In the genomic region with DNA sequence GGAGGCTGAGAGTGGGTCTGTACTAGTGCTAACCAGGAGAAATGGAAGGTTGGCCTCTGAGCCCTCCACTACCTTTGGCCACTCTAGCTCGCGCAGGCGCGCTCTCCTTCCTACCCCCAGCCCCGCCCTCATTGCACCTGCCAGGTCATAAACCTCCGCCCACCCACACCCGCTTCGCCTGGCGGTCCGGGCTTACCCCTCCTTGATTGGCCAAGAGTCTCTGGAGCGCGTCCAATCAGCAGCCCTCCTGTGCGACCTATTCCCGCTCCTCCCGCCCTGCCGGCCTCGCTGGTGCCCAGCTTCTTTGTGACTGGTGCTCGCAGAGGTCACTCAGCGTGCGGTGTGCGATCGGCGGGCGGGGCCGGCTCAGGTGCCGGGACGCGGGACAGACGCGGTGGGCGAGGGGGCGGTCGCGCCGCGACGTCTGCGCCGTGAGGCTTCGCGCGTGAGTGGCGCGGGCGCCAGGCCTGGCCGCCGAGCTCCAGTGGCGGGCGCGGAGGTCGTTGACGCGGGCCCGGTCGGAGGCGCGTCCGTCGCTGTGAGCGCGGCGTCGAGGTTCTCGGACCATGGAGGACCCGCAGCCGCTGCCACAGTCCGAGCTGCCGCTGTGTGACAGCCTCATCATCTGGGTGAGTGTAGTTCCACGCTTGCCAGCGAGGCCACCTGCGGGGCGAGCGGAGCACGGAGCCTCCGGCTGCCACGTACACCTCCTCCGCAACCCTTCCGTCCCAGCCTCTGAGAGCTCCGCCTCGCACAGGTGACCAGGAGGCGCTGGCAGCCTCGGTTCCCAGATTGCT, we compare ENCODE assay signal across 8 mouse cellular contexts. TPM values are rescaled to one million over a fixed set of nuclear protein-coding genes. Genes with fewer than 3 reads are reported as not detected.
DNase-seq lines count a peak whose midpoint lies in the region; ATAC-seq and TF ChIP-seq lines count a peak whose summit lies in the region.

A gene (plus strand): TSS at position 313 of the 797 bp plus-strand sequence.

- DNase-seq in ZHBTc4 (ENCODE audit: low read depth, low spot score): peak; percentile 97
- DNase-seq in gastrocnemius, adult 18-20 months (ENCODE audit: low spot score): peak; percentile 94
- peak; percentile 94 for DNase-seq in hindbrain, embryonic 14.5 days (ENCODE audit: low spot score)
- DNase-seq in layer of hippocampus, postnatal 14 days (ENCODE audit: low spot score in 2 of 2): peak; percentile 85 to 91
- peak; percentile 97 for DNase-seq in lung, postnatal 0 days (ENCODE audit: low spot score)
- peak; percentile 53 for DNase-seq in ovary, postnatal 10 days (ENCODE audit: low spot score)
- DNase-seq in thymus, adult 2 months: peak; percentile 95

- H3K4me3 ChIP-seq in hindbrain, embryonic 14.5 days (replicated peaks; ENCODE audit: low read length): peak within 1 kb of the TSS; percentile 69
- peak within 1 kb of the TSS; percentile 54 for H3K4me3 ChIP-seq in lung, postnatal 0 days (ENCODE audit: low read depth, low read length)
- peak within 1 kb of the TSS; percentile 67 for H3K4me3 ChIP-seq in thymus, adult 2 months (ENCODE audit: control insufficient read depth, insufficient read depth, low read length)

- H3K9me3 ChIP-seq in hindbrain, embryonic 14.5 days (ENCODE audit: control insufficient read depth, low read length): no peaks in the 10 kb centered on the region
- H3K9me3 ChIP-seq in lung, postnatal 0 days (ENCODE audit: low read length): no peaks in the 10 kb centered on the region

- H3K27me3 ChIP-seq in hindbrain, embryonic 14.5 days (ENCODE audit: control insufficient read depth, insufficient read depth, low read length): no peaks in the 10 kb centered on the region
- H3K27me3 ChIP-seq in lung, postnatal 0 days (replicated peaks; ENCODE audit: insufficient read depth, low read length): no peaks in the 10 kb centered on the region
- no peaks in the 10 kb centered on the region for H3K27me3 ChIP-seq in thymus, adult 2 months (ENCODE audit: control insufficient read depth, insufficient read depth, low read length)

- WGBS in hindbrain, embryonic 14.5 days: under 1% methylated on average over 82 of the region's 82 CpGs
- under 1% methylated on average over 75 of the region's 82 CpGs for WGBS in lung, postnatal 0 days
- under 1% methylated on average over 82 of the region's 82 CpGs for WGBS in thymus, adult 2 months

- H3K4me2 ChIP-seq in hindbrain, embryonic 14.5 days (replicated peaks): peak within 1 kb of the TSS; percentile 70
- H3K4me2 ChIP-seq in lung, postnatal 0 days (replicated peaks; ENCODE audit: low read depth, low read length): peak within 1 kb of the TSS; percentile 77

- TF ChIP-seq EP300 in lung, postnatal 0 days (IDR thresholded peaks at IDR 0.05): no peak

- H3K36me3 ChIP-seq in hindbrain, embryonic 14.5 days (replicated peaks; ENCODE audit: control insufficient read depth, insufficient read depth): no peaks in the 10 kb centered on the region
- no peaks in the 10 kb centered on the region for H3K36me3 ChIP-seq in lung, postnatal 0 days (ENCODE audit: insufficient read depth, low read length)
- H3K36me3 ChIP-seq in thymus, adult 2 months (ENCODE audit: control insufficient read depth, insufficient read depth, low read length): no peaks in the 10 kb centered on the region

- H3K4me1 ChIP-seq in hindbrain, embryonic 14.5 days (replicated peaks; ENCODE audit: control insufficient read depth, insufficient read depth, low read length): peaks cover 14% of the 10 kb centered on the region
- no peaks in the 10 kb centered on the region for H3K4me1 ChIP-seq in lung, postnatal 0 days (ENCODE audit: insufficient read depth, low read depth, low read length)
- H3K4me1 ChIP-seq in thymus, adult 2 months (replicated peaks; ENCODE audit: control insufficient read depth, insufficient read depth, low read length): no peaks in the 10 kb centered on the region

- peak within 1 kb of the TSS; percentile 82 for H3K9ac ChIP-seq in hindbrain, embryonic 14.5 days
- peak within 1 kb of the TSS; percentile 54; the same call in 1 of the 2 replicates for H3K9ac ChIP-seq in lung, postnatal 0 days (replicated peaks; ENCODE audit: low read depth)

- ATAC-seq in common myeloid progenitor, adult 5-6 weeks (replicated peaks; ENCODE audit: low read depth, poor library complexity, severe bottlenecking): peak; percentile 99
- peak; percentile 100 for ATAC-seq in hindbrain, embryonic 14.5 days (ENCODE audit: low FRiP score)
- ATAC-seq in lung, postnatal 0 days: peak; percentile 99

- H3K27ac ChIP-seq in hindbrain, embryonic 14.5 days: peak within 1 kb of the TSS; percentile 82
- H3K27ac ChIP-seq in lung, postnatal 0 days (ENCODE audit: low read length): peak within 1 kb of the TSS; percentile 84
- H3K27ac ChIP-seq in thymus, adult 2 months (ENCODE audit: control insufficient read depth, insufficient read depth, low read length): no peak within 1 kb of the TSS

- TF ChIP-seq POLR2A in thymus, adult 2 months (IDR thresholded peaks at IDR 0.05; ENCODE audit: control insufficient read depth, extremely low read depth, insufficient read depth, low read length, poor library complexity): peak; percentile 58

- no peak for TF ChIP-seq CTCF in lung, postnatal 0 days (IDR thresholded peaks at IDR 0.05)
- peak; percentile 54; the same call in 1 of the 2 replicates for TF ChIP-seq CTCF in thymus, adult 2 months (IDR thresholded peaks at IDR 0.05; ENCODE audit: borderline replicate concordance, control insufficient read depth, extremely low read depth, insufficient read depth, low read length, poor library complexity)

RNA-seq across cellular contexts. Expression of the gene that starts here (rescaled TPM):
- total RNA-seq in common myeloid progenitor, adult 5-6 weeks (2017): 25.2 and 28.4 TPM in 2 replicates
- total RNA-seq in gastrocnemius, adult 18-20 months (2021): 10 to 100 TPM; 23.1 to 29.2 TPM
- polyA plus RNA-seq in hindbrain, embryonic 14.5 days (2014; fragmentation: Nextera tagmentation; extraction: Ambion mirVana): 83.5 and 88.6 TPM in 2 replicates
- 10 to 100 TPM; 45.5 to 57.8 TPM for total RNA-seq in layer of hippocampus, postnatal 14 days (2021)
- polyA plus RNA-seq in lung, postnatal 0 days (2015; fragmentation: Nextera tagmentation; extraction: Ambion mirVana): 8.4 and 8.8 TPM in 2 replicates
- polyA plus RNA-seq in thymus, adult 2 months (2012; rRNA removed): 6.1 and 6.3 TPM in 2 replicates
